Mouse (Mus musculus): ENCODE results near the gene Uba52. TPM values are rescaled to one million over a fixed set of nuclear protein-coding genes. Genes with fewer than 3 reads are reported as not detected.
A peak's percentile ranks its signal among the peaks of the same experiment; 100 is the strongest.

Uba52 gene
- polyA plus RNA-seq, 1 experiment = 611 TPM

DNA sequence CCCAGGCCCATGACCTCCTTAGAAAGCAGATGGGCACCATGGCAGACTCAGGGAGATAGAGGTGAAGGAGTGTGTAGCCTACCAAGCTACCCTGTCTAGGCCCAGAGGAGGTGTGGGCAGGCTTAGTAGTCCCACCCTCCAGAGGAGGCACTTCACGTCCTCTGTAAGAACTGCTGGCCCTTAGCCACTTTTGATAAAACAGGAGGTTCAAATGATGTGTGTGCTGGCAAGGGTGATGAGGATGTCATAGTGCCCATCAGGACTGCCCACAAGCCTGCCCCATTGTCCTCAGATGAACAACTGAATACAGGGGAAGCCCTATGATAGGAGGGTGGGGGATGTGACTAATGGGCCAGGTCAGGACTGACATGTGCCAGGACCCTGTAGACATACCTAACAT is 42.2 kb upstream of the Uba52 start:
- TF ChIP-seq CTCF (IDR thresholded peaks at IDR 0.05; ENCODE audit: extremely low read depth, insufficient read depth, insufficient read length, insufficient replicate concordance) (no peak), POLR2A (IDR thresholded peaks at IDR 0.05; ENCODE audit: low read depth, low read length) (no peak)
- no peaks in the 10 kb centered on the region for H3K36me3 ChIP-seq (ENCODE audit: control insufficient read depth, insufficient read depth, low read length)
- WGBS = 66% methylated on average over 1 of the region's 1 CpGs
- DNase-seq (ENCODE audit: low read depth in 1 of 2, low spot score in 2 of 2) = no peak
- H3K27ac ChIP-seq (ENCODE audit: insufficient read depth, low read length) = no peak overlapping the region
- no peak overlapping the region for H3K4me3 ChIP-seq (ENCODE audit: extremely low read depth, insufficient read depth, insufficient read length)
- peaks cover 5% of the 10 kb centered on the region; the same call in 1 of the 2 replicates for H3K4me1 ChIP-seq (ENCODE audit: control insufficient read depth, insufficient read depth, insufficient read length)
- H3K27me3 ChIP-seq (ENCODE audit: control insufficient read depth, insufficient read depth, low read length) = no peaks in the 10 kb centered on the region

DNA sequence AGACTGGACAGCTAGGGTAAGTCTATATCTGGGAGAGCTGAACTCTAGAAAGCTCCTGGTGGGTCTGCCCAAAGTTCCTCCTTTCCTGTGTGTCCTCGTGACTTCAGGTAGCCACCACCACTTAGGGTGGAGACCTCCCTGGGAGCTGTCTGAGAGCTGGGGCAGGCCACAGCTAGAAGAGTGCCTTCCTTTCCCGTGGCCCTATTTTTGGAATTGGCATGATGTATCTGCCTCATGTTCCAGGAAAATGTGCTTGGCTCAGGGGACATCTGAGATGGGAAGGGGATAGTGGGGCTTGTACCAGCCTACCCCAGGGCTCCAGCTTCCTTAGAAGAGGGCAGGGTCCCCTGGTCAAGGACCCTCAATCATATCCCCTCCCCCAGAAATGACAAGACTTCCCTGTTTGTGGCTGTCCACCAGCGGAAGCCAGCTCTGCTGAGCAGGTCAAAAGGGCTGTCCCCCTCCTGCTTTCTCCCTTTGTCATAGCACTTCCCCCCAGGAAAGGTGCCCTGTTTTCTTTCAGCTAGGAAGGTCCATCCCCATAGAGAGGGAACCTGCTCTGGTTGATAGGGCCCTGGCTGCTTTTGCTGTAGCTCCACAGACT is 41.1 kb upstream of the Uba52 start:
- 55% methylated on average over 3 of the region's 3 CpGs for WGBS

GRCm38 (mm10) chr8:70549412-70550184 is 39.0 kb upstream of the Uba52 start:
- 50% methylated on average over 10 of the region's 10 CpGs for WGBS
- Histone ChIP-seq H3K4me1 (ENCODE audit: control insufficient read depth, insufficient read depth, insufficient read length) (no peaks in the 10 kb centered on the region; the same call in 1 of the 2 replicates), H3K27ac (ENCODE audit: insufficient read depth, low read length) (no peak overlapping the region), H3K27me3 (ENCODE audit: control insufficient read depth, insufficient read depth, low read length) (no peaks in the 10 kb centered on the region), H3K4me3 (ENCODE audit: extremely low read depth, insufficient read depth, insufficient read length) (no peak overlapping the region), H3K36me3 (ENCODE audit: control insufficient read depth, insufficient read depth, low read length) (no peaks in the 10 kb centered on the region)
- TF ChIP-seq POLR2A (IDR thresholded peaks at IDR 0.05; ENCODE audit: low read depth, low read length) (no peak), CTCF (IDR thresholded peaks at IDR 0.05; ENCODE audit: extremely low read depth, insufficient read depth, insufficient read length, insufficient replicate concordance) (no peak)
- no peak for DNase-seq (ENCODE audit: low read depth in 1 of 2, low spot score in 2 of 2)

More for the DNA sequence above, 41.1 kb upstream of the Uba52 start:
- Histone ChIP-seq H3K36me3 (ENCODE audit: control insufficient read depth, insufficient read depth, low read length) (no peaks in the 10 kb centered on the region), H3K27me3 (ENCODE audit: control insufficient read depth, insufficient read depth, low read length) (no peaks in the 10 kb centered on the region), H3K4me1 (ENCODE audit: control insufficient read depth, insufficient read depth, insufficient read length) (peaks cover 5% of the 10 kb centered on the region; the same call in 1 of the 2 replicates), H3K4me3 (ENCODE audit: extremely low read depth, insufficient read depth, insufficient read length) (no peak overlapping the region), H3K27ac (ENCODE audit: insufficient read depth, low read length) (no peak overlapping the region)
- no peak for DNase-seq (ENCODE audit: low read depth in 1 of 2, low spot score in 2 of 2)
- TF ChIP-seq CTCF (IDR thresholded peaks at IDR 0.05; ENCODE audit: extremely low read depth, insufficient read depth, insufficient read length, insufficient replicate concordance) (no peak), POLR2A (IDR thresholded peaks at IDR 0.05; ENCODE audit: low read depth, low read length) (no peak)

DNA sequence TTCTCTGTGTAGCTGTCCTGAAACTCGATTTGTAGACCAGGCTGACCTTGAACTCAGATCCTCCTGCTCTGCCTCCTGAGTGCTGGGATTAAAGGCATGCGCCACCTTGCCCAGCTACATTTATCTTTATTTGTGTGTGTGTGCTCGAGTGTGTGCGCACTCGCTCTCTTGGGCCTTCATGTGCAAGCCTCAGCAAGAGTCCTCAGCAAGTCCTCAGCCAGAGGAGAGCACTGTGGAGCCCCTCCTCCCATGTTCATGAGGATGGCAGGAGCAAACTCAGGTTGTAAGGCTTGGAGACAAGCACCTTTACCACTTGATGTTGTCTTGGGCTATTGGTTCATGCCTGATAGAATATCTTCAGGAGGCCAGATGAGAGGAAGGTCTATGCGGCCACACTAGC is 37.2 kb upstream of the Uba52 start:
- no peaks in the 10 kb centered on the region; the same call in 1 of the 2 replicates for H3K4me1 ChIP-seq (ENCODE audit: control insufficient read depth, insufficient read depth, insufficient read length)
- H3K4me3 ChIP-seq (ENCODE audit: extremely low read depth, insufficient read depth, insufficient read length) = no peak overlapping the region

DNA sequence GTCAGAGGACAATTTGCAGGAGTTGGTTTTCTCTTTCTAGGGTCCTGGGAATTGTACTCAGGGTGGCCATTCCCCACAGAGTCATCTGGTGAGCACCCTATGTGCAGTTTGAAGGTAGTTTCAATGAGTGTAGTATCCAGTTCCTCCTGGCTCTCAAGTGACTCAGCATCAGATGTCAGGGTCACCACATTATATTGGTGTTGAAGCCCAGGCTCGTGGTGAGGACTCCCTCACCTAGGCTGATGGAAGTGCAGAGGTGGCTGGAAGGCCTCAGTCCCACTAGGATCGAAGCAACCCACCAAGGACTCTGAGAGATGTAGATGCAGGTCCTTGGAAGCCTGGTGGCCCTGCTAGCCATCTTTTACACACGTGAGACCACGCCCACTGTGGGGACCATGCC is 35.8 kb upstream of the Uba52 start:
- no peak for TF ChIP-seq CTCF (IDR thresholded peaks at IDR 0.05; ENCODE audit: extremely low read depth, insufficient read depth, insufficient read length, insufficient replicate concordance)
- TF ChIP-seq POLR2A (IDR thresholded peaks at IDR 0.05; ENCODE audit: low read depth, low read length) = no peak
- H3K4me3 ChIP-seq (ENCODE audit: extremely low read depth, insufficient read depth, insufficient read length) = no peak overlapping the region
- no peak overlapping the region for H3K27ac ChIP-seq (ENCODE audit: insufficient read depth, low read length)
- WGBS = 60% methylated on average over 4 of the region's 4 CpGs
- H3K36me3 ChIP-seq (ENCODE audit: control insufficient read depth, insufficient read depth, low read length) = no peaks in the 10 kb centered on the region
- no peaks in the 10 kb centered on the region for H3K27me3 ChIP-seq (ENCODE audit: control insufficient read depth, insufficient read depth, low read length)
- H3K4me1 ChIP-seq (ENCODE audit: control insufficient read depth, insufficient read depth, insufficient read length) = no peaks in the 10 kb centered on the region
- no peak for DNase-seq (ENCODE audit: low read depth in 1 of 2, low spot score in 2 of 2)

More for the DNA sequence above, 37.2 kb upstream of the Uba52 start:
- 91% methylated on average over 6 of the region's 6 CpGs for WGBS
- DNase-seq (ENCODE audit: low read depth in 1 of 2, low spot score in 2 of 2) = no peak
- TF ChIP-seq CTCF (IDR thresholded peaks at IDR 0.05; ENCODE audit: extremely low read depth, insufficient read depth, insufficient read length, insufficient replicate concordance) (no peak), POLR2A (IDR thresholded peaks at IDR 0.05; ENCODE audit: low read depth, low read length) (no peak)
- Histone ChIP-seq H3K27ac (ENCODE audit: insufficient read depth, low read length) (no peak overlapping the region), H3K27me3 (ENCODE audit: control insufficient read depth, insufficient read depth, low read length) (no peaks in the 10 kb centered on the region), H3K36me3 (ENCODE audit: control insufficient read depth, insufficient read depth, low read length) (no peaks in the 10 kb centered on the region)

DNA sequence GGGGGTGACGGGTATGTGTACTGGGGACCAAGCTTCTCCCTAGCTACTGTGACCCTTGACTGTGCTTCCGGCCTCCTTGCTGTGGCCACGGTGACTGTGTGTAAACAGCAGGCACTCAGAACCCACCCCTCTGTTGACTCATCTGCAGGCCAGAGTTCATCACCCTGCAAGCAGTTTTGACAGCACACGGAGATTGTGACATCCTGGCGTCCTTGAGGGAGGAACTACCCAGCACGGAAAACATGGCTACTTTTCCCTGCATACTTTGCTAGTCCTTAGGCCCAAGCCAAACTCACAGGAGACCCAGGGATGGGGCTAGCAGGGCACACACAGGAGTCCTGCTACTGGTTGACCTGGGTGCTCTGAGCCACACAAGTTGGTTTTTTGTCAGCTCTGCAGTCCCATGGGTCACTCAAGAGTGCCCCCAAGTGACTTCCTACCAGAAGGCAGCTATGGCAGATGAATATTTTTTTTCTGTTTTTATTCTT is 33.6 kb upstream of the Uba52 start:
- peaks cover 8% of the 10 kb centered on the region; the same call in 1 of the 2 replicates for H3K4me1 ChIP-seq (ENCODE audit: control insufficient read depth, insufficient read depth, insufficient read length)
- TF ChIP-seq POLR2A (IDR thresholded peaks at IDR 0.05; ENCODE audit: low read depth, low read length) (no peak), CTCF (IDR thresholded peaks at IDR 0.05; ENCODE audit: extremely low read depth, insufficient read depth, insufficient read length, insufficient replicate concordance) (no peak)

More for the DNA sequence above, 33.6 kb upstream of the Uba52 start:
- H3K27ac ChIP-seq (ENCODE audit: insufficient read depth, low read length) = peak overlapping the region; percentile 47
- no peak for DNase-seq (ENCODE audit: low read depth in 1 of 2, low spot score in 2 of 2)
- no peak overlapping the region for H3K4me3 ChIP-seq (ENCODE audit: extremely low read depth, insufficient read depth, insufficient read length)
- H3K27me3 ChIP-seq (ENCODE audit: control insufficient read depth, insufficient read depth, low read length) = no peaks in the 10 kb centered on the region
- H3K36me3 ChIP-seq (ENCODE audit: control insufficient read depth, insufficient read depth, low read length) = no peaks in the 10 kb centered on the region
- WGBS = 74% methylated on average over 6 of the region's 6 CpGs
